Mouse (Mus musculus) MEL (cell line): ENCODE results near the gene RPS10-NUDT3. TPM values are rescaled to one million over a fixed set of nuclear protein-coding genes. Genes with fewer than 3 reads are reported as not detected.

Experiments used
- DNase-seq: peaks from one replicate; pipeline ENCODE4 v3.0.0; 2011; ENCODE audit warnings: low read depth, low spot score
- H3K27ac ChIP-seq: 2 replicates; pipeline ENCODE4 v1.5.1; 2012; ENCODE audit warnings: low read depth, mild to moderate bottlenecking, control low read depth, low read length, moderate library complexity; ENCODE audit not compliant: control insufficient read depth
- H3K27me3 ChIP-seq, 2 experiments: fragments of 150-350 bp in 1 of 2; sonication (generic) in 1 of 2; 2 replicates each; pipeline ENCODE4 v1.6.1; 2012; ENCODE audit warnings: low read length in 2 of 2, mild to moderate bottlenecking in 2 of 2, improper control_type of control experiment in 1 of 2, moderate library complexity in 1 of 2; ENCODE audit not compliant: insufficient read depth in 2 of 2, control insufficient read depth in 1 of 2
- H3K36me3 ChIP-seq, 2 experiments: 2 replicates each; pipeline ENCODE4 v1.6.1; 2012 to 2014; ENCODE audit warnings: low read length in 2 of 2, improper control_type of control experiment in 1 of 2, inconsistent platforms in 1 of 2, mild to moderate bottlenecking in 1 of 2; ENCODE audit not compliant: insufficient read depth in 2 of 2, control insufficient read depth in 1 of 2
- H3K4me1 ChIP-seq, 2 experiments: fragments of 150-350 bp in 1 of 2; sonication (generic) in 1 of 2; 2 replicates each; pipeline ENCODE4 v1.6.1; 2012; ENCODE audit warnings: low read length in 2 of 2, improper control_type of control experiment in 1 of 2, mild to moderate bottlenecking in 1 of 2; ENCODE audit not compliant: insufficient read depth in 2 of 2, control insufficient read depth in 1 of 2
- H3K4me3 ChIP-seq, 2 experiments: fragments of 150-350 bp in 1 of 2; sonication (generic) in 1 of 2; 2 replicates each; pipeline ENCODE4 v1.5.1; 2012; ENCODE audit warnings: low read depth in 2 of 2, low read length in 2 of 2, mild to moderate bottlenecking in 2 of 2, moderate library complexity in 2 of 2, control low read depth in 1 of 2, improper control_type of control experiment in 1 of 2; ENCODE audit not compliant: control insufficient read depth in 1 of 2, insufficient read depth in 1 of 2
- H3K79me2 ChIP-seq: 2 replicates; pipeline ENCODE4 v1.6.1; 2012; ENCODE audit warnings: mild to moderate bottlenecking, low read length, moderate library complexity; ENCODE audit not compliant: control insufficient read depth, poor library complexity, insufficient read depth
- H3K9ac ChIP-seq: 2 replicates; pipeline ENCODE4 v1.6.1; 2012; ENCODE audit warnings: low read depth, mild to moderate bottlenecking, control low read depth, low read length, moderate library complexity; ENCODE audit not compliant: control insufficient read depth, poor library complexity, severe bottlenecking
- H3K9me3 ChIP-seq: fragments of 150-350 bp; sonication (generic); replicated peaks from 2 replicates; pipeline ENCODE4 v1.6.1; 2012; ENCODE audit warnings: mild to moderate bottlenecking, low read length, improper control_type of control experiment, moderate library complexity; ENCODE audit not compliant: insufficient read depth
- CHD1 ChIP-seq: IDR thresholded peaks from 2 replicates; pipeline ENCODE4 v1.6.1; 2012; ENCODE audit warnings: low read depth, mild to moderate bottlenecking, inconsistent platforms, low read length, improper control_type of control experiment
- CHD2 ChIP-seq: IDR thresholded peaks from 2 replicates; pipeline ENCODE4 v1.6.1; 2011; ENCODE audit warnings: low read length, improper control_type of control experiment
- ELF1 ChIP-seq: IDR thresholded peaks from 2 replicates; pipeline ENCODE4 v1.6.1; 2014; ENCODE audit warnings: low read depth, mild to moderate bottlenecking, inconsistent platforms, low read length, improper control_type of control experiment, moderate library complexity
- JUND ChIP-seq: IDR thresholded peaks from 2 replicates; pipeline ENCODE4 v1.6.1; 2011; ENCODE audit warnings: low read depth, mild to moderate bottlenecking, improper control_type of control experiment, low read length
- MAFK ChIP-seq: IDR thresholded peaks from 2 replicates; pipeline ENCODE4 v1.6.1; 2011; ENCODE audit warnings: low read depth, mild to moderate bottlenecking, low read length, improper control_type of control experiment, borderline replicate concordance
- MAZ ChIP-seq: IDR thresholded peaks from 2 replicates; pipeline ENCODE4 v1.6.1; 2012; ENCODE audit warnings: low read depth, mild to moderate bottlenecking, inconsistent platforms, low read length, improper control_type of control experiment
- MXI1 ChIP-seq: IDR thresholded peaks from 2 replicates; pipeline ENCODE4 v1.6.1; 2011; ENCODE audit warnings: mild to moderate bottlenecking, low read depth, low read length, improper control_type of control experiment
- NRF1 ChIP-seq: IDR thresholded peaks from 2 replicates; pipeline ENCODE4 v1.6.1; 2014; ENCODE audit warnings: low read depth, mild to moderate bottlenecking, inconsistent platforms, low read length, improper control_type of control experiment, moderate library complexity; ENCODE audit not compliant: poor library complexity, insufficient read depth, severe bottlenecking
- POLR2AphosphoS2 ChIP-seq: IDR thresholded peaks from 2 replicates; pipeline ENCODE4 v1.6.1; 2011; ENCODE audit warnings: low read length, improper control_type of control experiment
- RAD21 ChIP-seq: IDR thresholded peaks from 2 replicates; pipeline ENCODE4 v1.6.1; 2011; ENCODE audit warnings: mild to moderate bottlenecking, low read depth, low read length, improper control_type of control experiment
- RCOR1 ChIP-seq: IDR thresholded peaks from 2 replicates; pipeline ENCODE4 v1.6.1; 2012; ENCODE audit warnings: low read depth, mild to moderate bottlenecking, inconsistent platforms, low read length, improper control_type of control experiment
- SIN3A ChIP-seq: IDR thresholded peaks from 2 replicates; pipeline ENCODE4 v1.6.1; 2012; ENCODE audit warnings: low read length, improper control_type of control experiment, inconsistent platforms
- TBP ChIP-seq: IDR thresholded peaks from 2 replicates; pipeline ENCODE4 v1.8.0; 2011; ENCODE audit warnings: low read depth, low read length, improper control_type of control experiment
- TCF12 ChIP-seq: IDR thresholded peaks from 2 replicates; pipeline ENCODE4 v1.6.1; 2014; ENCODE audit warnings: low read depth, mild to moderate bottlenecking, inconsistent platforms, low read length, improper control_type of control experiment, moderate library complexity
- USF2 ChIP-seq, 2 experiments: IDR thresholded peaks; 2 replicates each; pipeline ENCODE4 v1.6.1; 2011 to 2012; ENCODE audit warnings: improper control_type of control experiment in 2 of 2, low read length in 2 of 2, borderline replicate concordance in 1 of 2, inconsistent platforms in 1 of 2, low read depth in 1 of 2, mild to moderate bottlenecking in 1 of 2; ENCODE audit not compliant: insufficient read depth in 1 of 2
- ZC3H11A ChIP-seq: IDR thresholded peaks from 2 replicates; pipeline ENCODE4 v1.6.1; 2012; ENCODE audit warnings: low read depth, mild to moderate bottlenecking, inconsistent platforms, low read length, improper control_type of control experiment
- ZMIZ1 ChIP-seq: IDR thresholded peaks from 2 replicates; pipeline ENCODE4 v1.6.1; 2012; ENCODE audit warnings: low read depth, mild to moderate bottlenecking, inconsistent platforms, low read length, improper control_type of control experiment, moderate library complexity
- ZNF384 ChIP-seq: IDR thresholded peaks from 2 replicates; pipeline ENCODE4 v1.6.1; 2012; ENCODE audit warnings: low read depth, mild to moderate bottlenecking, inconsistent platforms, low read length, improper control_type of control experiment
- polyA plus RNA-seq, 2 experiments: library from polyadenylated mRNA; stranded (reverse) in 1 of 2; unstranded in 1 of 2; fragments of >175 nt in 1 of 2; fragments of >200 nt in 1 of 2; gene quantifications; 2 replicates each; pipeline versions ENCODE4 v1.2.1 to v1.2.4; 2012; ENCODE audit warnings: low replicate concordance in 2 of 2, low read depth in 1 of 2; ENCODE audit not compliant: insufficient read length in 2 of 2, insufficient read depth in 1 of 2, missing spikeins in 1 of 2
- total RNA-seq: library from RNA; depleted of rRNA; stranded (reverse); fragments of 300-350 nt; gene quantifications from 2 replicates; pipeline ENCODE4 v1.2.3, GENCODE M21; 2012

Gene RPS10-NUDT3
- total and polyA plus RNA-seq, 3 experiments, result 37.3 TPM; not detected in 2

- no peak for DNase-seq
- no peaks in the 10 kb centered on the region for H3K9me3 ChIP-seq
- TF ChIP-seq NRF1 (no peak), ZNF384 (no peak), RCOR1 (no peak), MAZ (no peak), MAFK (no peak)
- peaks cover 13 to 19% of the 10 kb centered on the region in 2 experiments for H3K4me1 ChIP-seq
- no peak overlapping the region for H3K4me3 ChIP-seq
- peaks cover 66% of the 10 kb centered on the region for H3K79me2 ChIP-seq
- H3K27ac ChIP-seq, result no peak overlapping the region
- H3K9ac ChIP-seq, result no peak overlapping the region
- H3K36me3 ChIP-seq, result peaks cover 2 to 14% of the 10 kb centered on the region in 2 experiments
- H3K27me3 ChIP-seq, result no peaks in the 10 kb centered on the region
Measured at GRCm38 (mm10) chr17:27600869-27601268, 34.2 kb downstream of the RPS10-NUDT3 start.

- DNase-seq, result no peak
- peaks cover 0 to 11% of the 10 kb centered on the region in 2 experiments; a peak in 3 of 4 replicates for H3K36me3 ChIP-seq
- H3K27ac ChIP-seq, result no peak overlapping the region
- H3K4me3 ChIP-seq, result no peak overlapping the region
- TF ChIP-seq CHD2 (no peak), TCF12 (no peak), TBP (no peak), JUND (no peak), POLR2AphosphoS2 (no peak), MXI1 (no peak), MAZ (no peak), ZC3H11A (no peak), ELF1 (no peak), ZNF384 (no peak), USF2 (IDR thresholded peaks at IDR 0.05; ENCODE audit: borderline replicate concordance in 1 of 2, insufficient read depth in 1 of 2, low read depth in 1 of 2, low read length in 2 of 2) (no peak), RAD21 (no peak), SIN3A (no peak), CHD1 (no peak), ZMIZ1 (no peak)
- no peak overlapping the region for H3K9ac ChIP-seq
- peaks cover 13 to 17% of the 10 kb centered on the region in 2 experiments for H3K4me1 ChIP-seq
- peaks cover 63% of the 10 kb centered on the region for H3K79me2 ChIP-seq
- H3K9me3 ChIP-seq, result no peaks in the 10 kb centered on the region
- H3K27me3 ChIP-seq, result no peaks in the 10 kb centered on the region
Measured at GRCm38 (mm10) chr17:27600286-27600685, 34.7 kb downstream of the RPS10-NUDT3 start.
